Mouse (Mus musculus): Measurements from ENCODE around the gene Olfr577.

The Olfr577 gene

DNA sequence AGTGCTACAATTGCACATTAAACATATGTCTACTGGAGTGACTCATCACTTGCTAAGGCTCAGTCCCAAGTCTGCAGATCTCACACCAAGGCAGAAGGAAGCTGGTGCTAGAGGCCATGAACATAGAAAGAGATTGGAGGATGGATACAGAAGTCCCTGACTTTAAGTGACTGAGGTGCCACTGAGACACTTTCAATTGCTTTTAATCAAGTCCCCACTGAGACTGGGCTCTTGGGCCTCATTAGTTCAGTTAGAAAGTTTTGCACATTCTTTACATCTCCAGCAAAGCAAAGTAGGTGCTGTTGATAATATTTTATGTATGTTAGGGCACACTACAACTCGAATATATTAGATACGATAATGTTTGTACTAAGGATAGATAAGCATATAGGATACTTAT, at the start of gene Olfr577:
TSS of gene Olfr577 (minus strand) at position 101 of the 400 bp plus-strand sequence.
- DNase-seq (ENCODE audit: low read depth, low spot score): no peak

DNA sequence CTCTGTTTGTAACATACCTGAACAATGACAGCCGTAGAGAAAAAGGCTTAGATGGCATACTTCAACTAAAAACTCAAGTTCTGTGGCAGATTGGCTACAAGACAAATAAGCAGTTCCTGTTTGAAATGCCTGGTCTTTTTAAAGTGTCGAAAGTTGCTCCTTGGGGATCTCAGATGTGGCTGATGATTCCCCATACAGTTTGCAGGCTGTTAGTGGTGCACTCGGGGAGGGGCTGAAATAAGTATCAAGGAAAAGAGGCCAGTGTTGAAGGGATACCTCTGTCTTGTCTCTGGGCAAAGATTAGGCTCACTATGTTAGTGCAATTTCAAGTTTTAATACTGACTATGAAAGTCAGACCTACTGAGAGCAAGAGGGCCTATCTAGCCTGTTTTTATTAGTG, 13.5 kb upstream of the Olfr577 start, which contains the start of gene Olfr578:
TSS of gene Olfr578 (minus strand) at position 101 of the 400 bp plus-strand sequence.
- DNase-seq (ENCODE audit: low read depth, low spot score): no peak

DNA sequence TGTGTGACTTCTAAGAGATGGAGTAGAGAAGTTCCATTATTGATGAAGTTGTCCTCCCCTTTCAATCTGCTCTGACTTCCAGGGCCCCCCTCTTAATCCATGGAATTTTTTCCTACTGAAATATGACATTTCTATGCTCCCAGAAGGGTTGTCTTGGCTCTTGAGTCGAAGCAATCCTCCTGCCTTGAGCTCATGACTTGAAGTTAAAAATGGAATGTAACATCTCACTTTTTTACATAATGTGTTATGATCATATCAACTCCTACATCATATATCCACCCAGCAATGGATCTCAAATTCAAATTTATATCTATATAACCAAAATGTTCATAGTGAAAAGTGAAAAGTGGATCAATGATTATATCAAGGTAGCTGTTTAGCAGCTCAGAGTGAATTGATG, 1.3 kb downstream of the Olfr577 start:
- DNase-seq (ENCODE audit: low read depth, low spot score): no peak

DNA sequence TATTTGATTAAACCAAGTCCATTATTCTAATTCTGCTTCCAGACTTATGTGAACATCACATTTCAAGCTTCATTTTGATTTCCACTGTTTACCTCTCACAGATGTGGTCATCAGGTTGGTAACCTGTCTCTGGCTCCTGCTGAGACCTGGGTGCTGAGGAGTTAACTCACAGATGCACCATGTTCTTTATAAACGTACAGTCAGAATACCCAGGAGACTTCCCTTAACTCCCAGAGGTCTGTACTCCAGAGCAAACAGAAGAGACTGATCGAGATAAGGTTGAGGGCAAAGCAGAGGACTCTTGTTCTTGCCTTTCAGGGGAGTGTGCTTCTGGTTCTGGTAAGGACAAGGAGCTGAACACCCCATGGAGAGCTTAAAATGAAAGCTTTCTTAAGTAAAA, 13.4 kb downstream of the Olfr577 start, which contains the start of gene Olfr576:
TSS of gene Olfr576 (plus strand) at position 301 of the 400 bp plus-strand sequence.
- DNase-seq (ENCODE audit: low read depth, low spot score): no peak

DNA sequence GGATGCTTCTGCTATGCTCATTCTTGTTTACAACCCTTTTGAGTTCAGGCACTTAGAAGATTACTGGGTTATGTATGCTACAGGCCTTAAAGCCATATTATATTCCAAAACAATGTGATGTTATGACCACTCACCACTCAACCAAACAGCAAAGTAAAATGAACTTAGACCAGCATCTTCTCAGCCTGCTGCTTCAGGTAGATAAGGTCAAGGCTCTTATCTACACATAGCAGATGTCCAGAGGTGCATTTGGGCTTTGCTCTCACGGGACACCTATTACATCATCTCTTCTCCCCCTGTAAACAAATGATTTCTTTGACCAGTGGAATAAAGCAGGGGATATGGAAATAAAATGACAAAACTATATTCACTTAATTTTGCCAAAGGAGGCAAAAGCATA, 17.1 kb downstream of the Olfr577 start, which contains the start of gene Olfr575:
TSS of gene Olfr575 (minus strand) at position 183 of the 400 bp plus-strand sequence.
- DNase-seq (ENCODE audit: low read depth, low spot score): no peak

DNA sequence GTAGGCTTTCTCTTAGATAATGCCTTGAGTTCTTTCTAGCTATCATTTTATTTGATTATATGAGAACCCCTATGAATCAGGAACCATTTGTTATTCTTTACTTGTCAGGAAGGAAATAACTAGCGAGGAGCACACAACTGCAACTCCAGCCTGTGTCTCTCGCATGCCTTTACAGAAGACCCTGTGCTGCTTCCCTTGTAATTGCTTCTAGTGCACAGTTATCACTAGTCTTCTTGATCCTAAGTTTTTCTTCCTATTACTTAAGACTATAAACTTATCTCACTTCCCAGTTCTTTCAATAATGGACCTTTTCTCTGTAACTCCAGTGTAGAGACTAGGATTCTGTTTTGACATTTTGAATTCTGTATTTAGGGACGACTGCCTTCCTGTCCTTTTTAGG, 17.6 kb downstream of the Olfr577 start:
- DNase-seq (ENCODE audit: low read depth, low spot score): no peak

DNA sequence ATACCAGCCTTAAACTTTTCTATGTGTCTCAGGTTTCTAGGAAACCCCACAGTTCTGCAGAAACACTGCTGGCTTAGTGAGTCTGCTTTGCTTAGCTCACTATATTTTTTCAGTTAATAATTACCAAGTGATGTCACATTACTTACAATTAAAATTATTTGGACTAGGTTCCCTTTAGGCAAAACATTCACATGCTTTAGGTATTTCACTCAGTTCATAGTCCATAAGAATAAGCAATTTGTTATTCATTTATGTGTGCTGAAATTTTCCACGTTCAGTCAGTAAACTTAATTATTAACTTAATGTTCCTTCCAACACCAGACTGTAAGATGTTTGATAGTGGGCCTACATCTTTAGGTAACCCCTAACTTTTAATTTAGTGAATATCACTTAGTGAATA, 25.0 kb downstream of the Olfr577 start:
- no peak for DNase-seq (ENCODE audit: low read depth, low spot score)

DNA sequence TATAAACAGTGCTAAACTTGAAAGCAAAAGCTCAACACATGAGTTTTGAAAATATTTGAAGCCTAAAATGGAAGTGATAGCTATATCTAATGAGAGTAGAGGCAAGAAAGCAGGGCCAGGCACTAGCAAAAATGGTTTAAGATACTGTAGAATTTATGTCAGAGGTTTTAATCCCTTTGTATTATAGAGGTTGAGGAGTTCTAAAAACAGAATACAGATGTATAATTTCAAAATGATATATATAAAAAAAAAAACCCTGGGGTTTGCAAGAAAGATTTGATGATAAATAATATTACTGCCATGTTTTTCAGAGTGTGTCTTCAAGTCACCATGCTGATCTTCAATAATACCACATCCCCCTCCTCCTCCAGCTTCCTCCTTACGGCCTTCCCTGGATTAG, 27.6 kb downstream of the Olfr577 start, which contains the start of gene Olfr574:
TSS of gene Olfr574 (plus strand) at position 301 of the 400 bp plus-strand sequence.
- no peak for DNase-seq (ENCODE audit: low read depth, low spot score)

DNA sequence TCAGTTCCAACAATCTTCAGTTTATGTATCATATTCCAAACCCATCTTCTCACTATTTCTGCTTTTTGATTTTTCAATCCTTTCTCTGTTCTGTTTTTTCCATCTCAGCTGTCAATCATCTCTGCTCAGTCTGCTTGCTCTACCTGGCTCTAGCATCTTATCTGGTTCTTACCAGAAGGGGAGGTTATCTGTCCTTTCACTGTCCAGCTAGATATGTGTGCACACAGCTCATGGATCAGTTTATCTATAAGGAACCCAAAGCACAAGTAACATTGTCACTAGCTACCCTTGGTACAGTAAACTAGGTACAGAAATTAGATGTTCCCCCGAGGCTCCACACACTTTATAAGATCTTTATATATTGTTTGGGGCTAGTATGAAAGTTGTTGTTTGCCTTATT, 32.3 kb downstream of the Olfr577 start:
- DNase-seq (ENCODE audit: low read depth, low spot score): no peak

DNA sequence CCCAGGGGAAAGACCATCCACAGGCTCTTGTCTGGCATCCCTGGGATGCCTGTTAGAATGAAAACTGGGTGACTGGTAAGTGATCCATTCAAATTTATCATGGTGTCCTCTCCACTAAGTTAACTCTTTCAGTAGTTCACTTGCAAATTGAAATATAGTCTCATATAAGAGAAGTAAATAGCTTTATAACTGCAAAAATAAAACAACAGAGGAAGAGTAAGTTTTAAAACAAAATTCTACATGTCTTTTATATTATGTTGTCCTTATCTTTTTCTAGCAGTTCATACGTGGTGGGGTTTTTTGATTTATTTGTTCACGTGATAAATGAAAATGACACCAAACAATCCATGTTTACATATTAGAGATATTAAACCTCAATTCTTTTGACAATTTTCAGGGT, 33.3 kb downstream of the Olfr577 start, which contains the start of gene Olfr573-ps1:
TSS of gene Olfr573-ps1 (minus strand) at position 101 of the 400 bp plus-strand sequence.
- no peak for DNase-seq (ENCODE audit: low read depth, low spot score)

DNA sequence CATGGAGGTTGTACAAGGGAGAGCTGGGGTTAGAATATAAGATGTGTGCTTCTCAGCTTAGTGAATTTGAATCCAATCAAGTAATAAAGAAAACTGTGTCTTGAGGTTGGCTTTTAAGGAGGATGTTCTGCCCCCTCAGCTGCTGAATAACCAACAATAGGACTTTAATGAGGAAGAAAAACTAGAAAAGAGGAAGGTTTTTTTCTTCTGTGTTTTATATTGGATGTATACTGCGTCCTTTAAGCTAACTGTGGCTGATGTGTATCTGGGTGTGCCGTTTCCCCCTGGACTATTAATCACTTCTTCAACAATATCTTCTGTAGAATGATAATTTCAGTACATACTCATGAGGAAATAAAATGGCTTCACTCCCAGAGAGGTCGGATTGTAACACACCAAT, 48.6 kb downstream of the Olfr577 start:
- no peak for DNase-seq (ENCODE audit: low read depth, low spot score)

DNA sequence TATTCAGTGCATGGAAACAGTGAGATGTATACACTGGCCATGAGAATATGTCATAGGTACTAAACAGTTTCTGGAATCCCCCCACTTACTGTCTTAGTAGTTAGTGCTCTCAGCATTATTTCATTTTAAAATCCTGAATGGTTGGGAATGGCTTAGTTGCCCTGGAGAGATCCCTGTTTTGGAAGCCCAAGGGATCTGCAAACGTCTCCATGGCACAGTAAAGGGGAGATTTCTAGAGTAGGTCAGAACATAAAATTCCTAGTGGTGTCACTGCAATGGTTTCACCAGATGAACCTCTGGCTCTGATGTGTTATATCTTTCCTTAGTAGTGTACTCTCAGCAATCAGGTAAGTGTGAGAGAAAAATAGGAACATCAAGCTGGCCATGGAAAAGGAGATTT, 51.6 kb downstream of the Olfr577 start, which contains the start of gene Olfr572:
TSS of gene Olfr572 (plus strand) at position 301 of the 400 bp plus-strand sequence.
- no peak for DNase-seq (ENCODE audit: low read depth, low spot score)

Data from forelimb bud, embryonic 11.5 days (tissue).